Mouse (Mus musculus) forebrain, embryonic 10.5 days (tissue): ENCODE results near the gene Mto1. TPM values are rescaled to one million over a fixed set of nuclear protein-coding genes. Genes with fewer than 3 reads are reported as not detected.

Experiments
- DNase-seq: peaks from one replicate; pipeline ENCODE4 v3.0.0-alpha.2; 2017; ENCODE audit warnings: low spot score; ENCODE audit errors: extremely low spot score
- H3K27ac ChIP-seq: fragments of 300-500 bp; sonication (generic); 2 replicates; pipeline ENCODE4 v1.5.1; 2016; ENCODE audit warnings: mild to moderate bottlenecking
- H3K27me3 ChIP-seq: fragments of 300-500 bp; sonication (generic); 2 replicates; pipeline ENCODE4 v1.6.1; 2016; ENCODE audit warnings: mild to moderate bottlenecking; ENCODE audit not compliant: poor library complexity, severe bottlenecking
- H3K36me3 ChIP-seq: fragments of 300-500 bp; sonication (generic); replicated peaks from 2 replicates; pipeline ENCODE4 v1.6.1; 2016; ENCODE audit warnings: mild to moderate bottlenecking, moderate library complexity
- H3K4me1 ChIP-seq: fragments of 300-500 bp; sonication (generic); 2 replicates; pipeline ENCODE4 v1.6.1; 2016
- H3K4me3 ChIP-seq: fragments of 300-500 bp; sonication (generic); 2 replicates; pipeline ENCODE4 v1.5.1; 2016; ENCODE audit warnings: mild to moderate bottlenecking, moderate library complexity
- H3K9me3 ChIP-seq: fragments of 300-500 bp; sonication (generic); 2 replicates; pipeline ENCODE4 v1.6.1; 2016; ENCODE audit warnings: mild to moderate bottlenecking, moderate library complexity
- WGBS: fragments of 180-500 bp; shearing (Covaris S2); methylation state at CpG from one replicate; pipeline ENCODE4 v1.1.7; 2016; 5-methylcytosine and 5-hydroxymethylcytosine counted together
- polyA plus RNA-seq: library from polyadenylated mRNA; unstranded; fragments of >200 nt; fragmentation: Nextera tagmentation; extraction: Ambion mirVana; gene quantifications from 2 replicates; pipeline ENCODE4 v1.2.1, GENCODE M21; 2016

Mto1 gene
- polyA plus RNA-seq, 1 experiment from 2014 or later, result 23.5 TPM

DNA sequence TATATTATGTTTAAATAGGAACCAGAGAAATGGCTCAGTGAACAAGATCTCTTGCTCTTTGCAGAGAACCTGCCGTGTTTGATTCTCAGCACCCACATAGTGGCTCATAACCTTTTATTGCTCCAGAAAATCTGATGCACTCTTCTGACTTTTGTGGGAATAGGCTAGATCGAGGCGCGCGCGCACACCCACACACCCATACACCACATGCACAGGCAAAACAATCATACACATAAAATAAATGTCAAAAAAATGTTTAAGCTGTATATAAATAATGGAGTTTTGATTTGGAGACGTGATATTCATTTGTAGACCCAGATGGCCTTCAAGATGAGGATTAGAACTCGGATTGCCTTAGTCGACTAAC, 419 bp upstream of the Mto1 start:
- 26% methylated on average over 9 of the region's 9 CpGs for WGBS
- peaks cover 49% of the 10 kb centered on the region for H3K27me3 ChIP-seq
- no peak for DNase-seq
- H3K9me3 ChIP-seq, result 0 out of 2 replicates have a peak, but pooled peaks cover 3% of the 10 kb centered on the region
- H3K4me3 ChIP-seq, result peak overlapping the region; percentile 100
- peaks cover 24% of the 10 kb centered on the region for H3K36me3 ChIP-seq
- peaks cover 20% of the 10 kb centered on the region for H3K4me1 ChIP-seq
- peak overlapping the region; percentile 93 for H3K27ac ChIP-seq

DNA sequence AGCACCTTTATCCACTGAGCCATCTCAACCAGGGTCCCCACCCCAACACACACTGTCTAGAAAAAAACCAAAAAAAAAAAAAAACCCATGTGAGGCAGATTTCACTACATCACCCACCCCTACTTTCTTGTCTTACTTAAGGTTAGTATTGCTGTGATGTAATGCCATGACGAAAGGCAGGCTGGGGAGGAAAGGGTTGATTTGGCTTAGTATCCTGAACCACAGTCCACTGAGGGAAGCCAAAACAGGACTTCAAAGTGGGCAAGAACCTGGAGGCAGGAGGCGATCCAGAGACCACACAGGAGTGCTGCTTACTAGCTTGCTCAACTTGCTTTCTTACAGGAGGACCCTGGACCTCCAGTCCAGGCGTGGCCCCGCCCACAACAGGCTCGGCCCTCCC, 2.4 kb downstream of the Mto1 start:
- H3K36me3 ChIP-seq, result peaks cover 50% of the 10 kb centered on the region
- H3K4me3 ChIP-seq, result no peak overlapping the region
- no peak overlapping the region for H3K27ac ChIP-seq
- DNase-seq, result no peak
- WGBS, result 74% methylated on average over 5 of the region's 5 CpGs
- peaks cover 14% of the 10 kb centered on the region for H3K4me1 ChIP-seq
- H3K27me3 ChIP-seq, result peaks cover 21% of the 10 kb centered on the region
- no peaks in the 10 kb centered on the region for H3K9me3 ChIP-seq

DNA sequence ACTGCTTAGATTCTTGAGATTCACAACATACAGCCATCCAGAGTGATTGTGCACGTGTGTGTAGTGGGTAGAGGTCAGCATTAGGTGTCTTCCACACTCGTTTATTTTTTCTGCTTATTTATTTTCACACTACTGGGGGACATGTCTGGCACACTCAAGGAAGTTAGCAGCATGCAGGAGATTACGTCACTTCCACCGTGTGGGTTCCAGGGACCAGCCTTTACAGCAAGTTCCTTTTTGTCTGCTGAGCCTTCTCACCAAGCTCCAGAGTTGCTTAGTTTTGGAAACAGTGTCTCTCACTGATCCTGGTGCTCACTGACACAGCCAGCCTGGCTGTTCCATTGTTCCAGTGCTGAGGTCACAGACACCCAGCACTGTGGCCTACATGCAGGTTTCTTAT, 3.4 kb downstream of the Mto1 start:
- no peak for DNase-seq
- Histone ChIP-seq H3K4me1 (peaks cover 14% of the 10 kb centered on the region), H3K36me3 (peaks cover 58% of the 10 kb centered on the region), H3K27me3 (peaks cover 11% of the 10 kb centered on the region), H3K9me3 (no peaks in the 10 kb centered on the region), H3K4me3 (no peak overlapping the region), H3K27ac (no peak overlapping the region)
- WGBS, result 92% methylated on average over 4 of the region's 4 CpGs

DNA sequence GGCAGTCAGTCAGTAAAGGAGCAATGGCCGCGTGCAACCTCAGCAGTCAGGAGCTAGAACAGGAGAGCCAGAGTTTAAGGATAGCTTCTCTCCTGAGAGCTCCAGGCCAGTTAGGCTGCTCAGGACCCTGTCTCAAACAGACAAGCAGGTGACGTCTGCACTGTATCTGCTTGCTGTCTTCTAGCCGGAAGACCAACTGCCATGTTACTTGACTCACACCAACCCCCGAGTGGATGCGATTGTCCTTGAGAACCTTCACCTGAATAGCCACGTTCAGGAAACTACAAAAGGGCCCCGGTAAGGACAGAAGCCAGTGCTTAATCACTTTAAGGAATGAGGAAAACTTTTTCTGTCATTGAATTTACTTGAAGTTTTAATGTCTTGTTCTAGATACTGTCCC, 9.0 kb downstream of the Mto1 start:
- H3K36me3 ChIP-seq, result peaks cover 93% of the 10 kb centered on the region
- H3K9me3 ChIP-seq, result no peaks in the 10 kb centered on the region
- no peak for DNase-seq

DNA sequence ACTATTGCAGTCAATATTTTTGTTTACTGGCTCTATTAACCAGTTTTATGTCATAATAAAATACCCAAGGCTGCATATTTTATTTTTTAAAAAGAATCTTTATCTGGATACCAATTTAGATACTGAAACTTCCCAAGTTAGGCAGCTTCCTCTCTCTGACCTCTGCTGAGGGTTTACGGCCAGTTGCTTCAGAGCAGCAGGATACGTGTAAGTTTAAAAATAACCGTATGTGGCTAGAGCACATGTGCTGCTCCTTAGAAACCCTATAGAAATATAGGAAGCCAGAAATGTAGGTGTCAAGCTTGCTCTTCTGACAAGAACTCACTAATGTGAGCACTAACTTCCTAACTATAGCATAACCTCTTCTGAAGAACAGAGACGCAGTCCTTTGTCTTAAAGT, 15.3 kb downstream of the Mto1 start:
- Histone ChIP-seq H3K27ac (no peak overlapping the region), H3K4me3 (no peak overlapping the region), H3K9me3 (no peaks in the 10 kb centered on the region), H3K36me3 (peaks cover 94% of the 10 kb centered on the region), H3K4me1 (no peaks in the 10 kb centered on the region), H3K27me3 (no peaks in the 10 kb centered on the region)
- no peak for DNase-seq
- WGBS, result 96% methylated on average over 4 of the region's 4 CpGs

More for the DNA sequence above, 9.0 kb downstream of the Mto1 start:
- no peaks in the 10 kb centered on the region for H3K27me3 ChIP-seq
- 94% methylated on average over 8 of the region's 8 CpGs for WGBS
- no peaks in the 10 kb centered on the region for H3K4me1 ChIP-seq
- H3K4me3 ChIP-seq, result no peak overlapping the region
- no peak overlapping the region for H3K27ac ChIP-seq

DNA sequence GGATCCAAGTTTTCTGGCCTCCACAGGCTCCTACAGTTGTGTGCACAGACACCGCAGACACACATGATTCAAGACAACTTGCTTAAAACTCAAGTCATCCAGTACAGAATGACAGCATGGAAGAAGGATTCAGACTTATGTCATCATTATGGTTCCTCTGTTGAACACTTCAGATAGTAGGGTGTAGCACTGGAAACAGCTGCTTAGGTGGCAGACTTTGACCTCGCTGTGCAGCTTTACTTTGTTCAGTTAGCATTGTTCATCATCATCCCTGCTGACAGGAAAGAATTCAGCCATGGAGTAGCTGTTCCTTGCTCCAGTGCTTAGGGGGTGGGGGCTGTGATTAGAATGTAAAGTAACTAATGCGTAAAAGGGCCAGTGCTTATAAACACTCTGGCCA, 17.7 kb downstream of the Mto1 start:
- H3K27ac ChIP-seq, result no peak overlapping the region
- WGBS, result 94% methylated on average over 3 of the region's 3 CpGs
- no peaks in the 10 kb centered on the region for H3K9me3 ChIP-seq
- H3K27me3 ChIP-seq, result no peaks in the 10 kb centered on the region
- peaks cover 97% of the 10 kb centered on the region for H3K36me3 ChIP-seq
- H3K4me3 ChIP-seq, result no peak overlapping the region
- no peak for DNase-seq
- no peaks in the 10 kb centered on the region for H3K4me1 ChIP-seq

DNA sequence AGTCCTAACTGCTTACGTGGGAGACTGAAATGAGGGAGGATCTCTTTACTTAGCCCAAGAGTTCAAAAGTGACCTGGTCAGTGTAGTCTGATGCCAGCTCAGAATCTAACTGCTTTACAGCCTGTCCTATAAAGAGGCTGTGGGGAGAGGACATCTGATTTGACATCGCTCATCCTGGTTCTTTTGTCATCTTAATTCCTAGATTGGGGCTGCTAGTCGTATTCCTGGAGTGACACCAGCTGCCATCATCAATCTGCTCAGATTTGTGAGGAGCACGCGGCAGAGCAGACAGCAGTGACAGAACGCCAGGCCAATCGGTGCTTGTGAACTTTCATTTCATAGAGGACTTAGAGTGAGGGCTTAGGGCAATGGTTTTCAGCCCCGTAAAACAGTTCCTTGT, 25.6 kb downstream of the Mto1 start:
- peaks cover 91% of the 10 kb centered on the region for H3K36me3 ChIP-seq
- no peaks in the 10 kb centered on the region for H3K9me3 ChIP-seq
- H3K4me1 ChIP-seq, result peaks cover 5% of the 10 kb centered on the region; the same call in 1 of the 2 replicates
- no peaks in the 10 kb centered on the region for H3K27me3 ChIP-seq
- no peak for DNase-seq
- H3K4me3 ChIP-seq, result no peak overlapping the region
- 92% methylated on average over 8 of the region's 8 CpGs for WGBS
- H3K27ac ChIP-seq, result no peak overlapping the region

DNA sequence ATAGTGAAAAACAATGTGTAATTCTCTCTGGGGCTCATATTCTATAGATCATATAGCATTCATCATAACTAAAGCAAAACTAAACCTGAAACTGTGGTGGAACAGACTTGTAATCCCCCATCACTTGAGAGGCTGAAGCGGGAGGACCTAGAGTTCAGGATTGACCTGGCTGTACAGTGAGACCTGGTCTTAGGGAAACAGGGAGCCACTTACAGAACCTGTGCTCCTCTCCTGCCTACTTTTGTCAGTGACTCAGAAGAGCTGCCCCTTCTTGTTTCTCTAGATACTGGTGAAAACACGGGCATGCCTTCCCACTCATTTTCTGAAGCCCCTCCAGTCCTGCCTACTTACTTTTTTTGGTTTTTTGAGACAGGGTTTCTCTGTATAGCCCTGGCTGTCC, 26.3 kb downstream of the Mto1 start:
- WGBS, result 90% methylated on average over 2 of the region's 2 CpGs
- Histone ChIP-seq H3K9me3 (no peaks in the 10 kb centered on the region), H3K27me3 (no peaks in the 10 kb centered on the region), H3K36me3 (peaks cover 91% of the 10 kb centered on the region), H3K4me3 (no peak overlapping the region), H3K27ac (no peak overlapping the region), H3K4me1 (peaks cover 11% of the 10 kb centered on the region)
- no peak for DNase-seq

DNA sequence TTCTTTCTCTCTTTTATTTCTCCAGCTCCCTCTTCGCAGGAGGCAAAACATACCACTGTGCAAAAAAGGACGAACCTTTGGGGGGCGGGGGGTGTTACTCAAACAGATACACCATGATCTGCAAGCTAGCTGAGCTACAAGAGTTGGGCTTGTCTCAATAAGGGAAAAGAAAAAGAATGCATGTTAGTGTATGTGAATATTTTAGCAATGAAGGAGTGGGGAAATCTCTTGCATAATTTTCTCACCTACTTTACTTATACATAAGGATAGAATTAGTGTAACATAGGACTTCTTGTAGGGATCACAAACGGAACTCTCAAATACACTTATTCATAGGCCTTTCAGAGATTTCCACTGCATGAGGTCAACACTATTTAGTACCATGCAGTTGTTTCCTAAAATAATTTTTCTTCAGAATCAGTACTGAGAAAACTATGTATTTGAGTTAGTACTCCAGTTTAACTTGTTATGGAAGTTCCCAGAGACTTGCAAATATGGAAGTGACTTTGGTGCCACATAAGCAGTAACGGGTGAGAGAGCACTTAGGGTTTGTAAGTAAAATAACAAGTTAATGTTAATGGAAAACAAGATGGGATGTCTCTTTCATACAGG, 26.9 kb downstream of the Mto1 start:
- Histone ChIP-seq H3K27me3 (no peaks in the 10 kb centered on the region), H3K4me1 (peaks cover 16% of the 10 kb centered on the region), H3K9me3 (no peaks in the 10 kb centered on the region), H3K27ac (no peak overlapping the region), H3K4me3 (no peak overlapping the region), H3K36me3 (peaks cover 91% of the 10 kb centered on the region)
- whole genome bisulfite sequencing, result 92% methylated on average over 5 of the region's 5 CpGs
- no peak for DNase-seq

DNA sequence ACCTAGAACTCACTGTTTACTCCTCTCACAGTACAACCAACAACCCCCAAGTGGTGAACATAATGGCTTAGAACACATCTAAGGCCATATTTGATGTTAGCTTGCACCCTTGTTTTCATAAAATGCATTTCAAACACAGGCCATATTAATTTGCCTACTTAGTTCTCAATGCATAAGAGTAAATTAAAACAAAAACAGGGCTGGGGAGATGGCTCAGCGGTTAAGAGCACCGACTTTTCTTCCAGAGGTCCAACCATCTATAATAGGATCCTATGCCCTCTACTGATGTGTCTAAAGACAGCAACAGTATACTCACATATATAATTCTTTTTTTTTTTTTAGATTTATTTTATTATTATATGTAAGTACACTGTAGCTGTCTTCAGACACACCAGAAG, 27.4 kb downstream of the Mto1 start:
- Histone ChIP-seq H3K4me1 (peaks cover 16% of the 10 kb centered on the region), H3K27ac (no peak overlapping the region), H3K9me3 (no peaks in the 10 kb centered on the region), H3K36me3 (peaks cover 91% of the 10 kb centered on the region), H3K27me3 (no peaks in the 10 kb centered on the region), H3K4me3 (no peak overlapping the region)
- DNase-seq, result no peak
- WGBS, result 91% methylated on average over 2 of the region's 2 CpGs

DNA sequence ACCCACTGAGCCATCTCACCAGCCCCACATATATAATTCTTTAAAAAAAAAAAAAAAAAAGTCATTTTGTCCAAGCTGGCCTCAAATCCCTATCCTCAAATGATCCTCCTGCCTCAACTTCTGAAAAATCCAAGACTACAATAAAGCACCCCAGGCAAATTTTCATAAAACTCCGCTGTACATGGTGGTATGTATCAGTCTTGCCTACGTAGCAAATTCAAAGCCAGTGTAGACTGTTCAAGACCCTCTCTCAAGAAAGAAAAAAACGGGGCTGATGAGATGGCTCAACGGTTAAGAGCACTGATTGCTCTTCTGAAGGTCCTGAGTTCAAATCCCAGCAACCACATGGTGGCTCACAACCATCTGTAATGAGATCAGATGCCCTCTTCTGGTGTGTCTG, 27.9 kb downstream of the Mto1 start:
- peak; percentile 29 for DNase-seq
- H3K36me3 ChIP-seq, result peaks cover 91% of the 10 kb centered on the region
- H3K4me1 ChIP-seq, result peaks cover 16% of the 10 kb centered on the region
- H3K27ac ChIP-seq, result no peak overlapping the region
- WGBS, result 95% methylated on average over 4 of the region's 4 CpGs
- H3K9me3 ChIP-seq, result no peaks in the 10 kb centered on the region
- H3K4me3 ChIP-seq, result no peak overlapping the region
- H3K27me3 ChIP-seq, result no peaks in the 10 kb centered on the region

DNA sequence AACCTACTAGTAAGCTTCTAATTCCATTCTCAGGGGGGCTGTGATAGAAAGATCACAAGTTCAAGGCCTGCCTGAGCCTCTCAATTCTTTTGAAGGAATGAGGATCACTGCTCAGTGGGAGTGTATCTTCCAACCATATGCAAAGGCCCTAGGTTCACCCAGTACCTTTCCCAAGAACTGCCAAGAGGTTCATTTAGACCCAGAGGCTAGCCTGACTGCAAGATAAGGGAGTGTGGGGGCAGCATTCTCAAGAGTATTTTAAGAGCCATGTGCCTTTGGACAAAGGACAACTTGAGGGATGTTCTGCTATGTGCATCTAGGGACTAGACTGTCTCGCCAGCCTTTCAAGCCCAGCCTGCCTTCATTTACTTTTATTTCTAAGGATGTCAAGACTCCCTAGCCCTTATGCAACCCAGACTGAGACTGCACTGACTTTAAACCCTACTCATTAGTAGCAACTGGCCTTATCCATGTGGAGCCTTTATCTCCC, 28.6 kb downstream of the Mto1 start:
- Histone ChIP-seq H3K36me3 (peaks cover 88% of the 10 kb centered on the region), H3K27me3 (no peaks in the 10 kb centered on the region), H3K4me1 (peaks cover 16% of the 10 kb centered on the region), H3K4me3 (no peak overlapping the region), H3K27ac (peak overlapping the region; percentile 44; the same call in 1 of the 2 replicates), H3K9me3 (no peaks in the 10 kb centered on the region)
- peak; percentile 63 for DNase-seq
- 9% methylated on average over 1 of the region's 1 CpGs for WGBS

DNA sequence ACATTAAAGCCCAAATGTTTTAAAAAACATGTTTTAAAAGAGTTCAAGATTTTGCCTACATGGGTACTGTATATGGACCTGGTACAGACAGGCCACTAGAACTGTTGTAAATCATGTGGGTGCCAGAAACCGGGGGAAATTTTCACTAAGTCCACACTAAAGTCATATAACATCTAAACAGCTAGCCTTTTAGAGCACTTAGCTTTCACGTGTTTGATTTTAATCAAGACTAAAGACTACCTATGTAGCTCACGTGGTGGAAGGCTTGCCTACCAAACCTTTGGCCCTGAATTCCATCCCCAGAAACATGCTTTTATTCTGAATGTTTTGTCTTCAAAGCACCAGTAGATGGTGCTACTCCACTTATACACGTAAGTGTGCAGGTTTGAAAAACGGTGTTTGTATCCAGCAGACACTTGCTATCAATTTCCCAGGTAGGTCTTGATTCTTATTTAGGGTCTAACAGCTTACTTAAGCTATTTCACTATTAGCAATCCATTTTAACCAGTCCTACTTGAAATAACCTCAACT, 29.1 kb downstream of the Mto1 start:
- 1% methylated on average over 5 of the region's 5 CpGs for WGBS
- no peak for DNase-seq
- H3K27me3 ChIP-seq, result no peaks in the 10 kb centered on the region
- H3K4me3 ChIP-seq, result no peak overlapping the region; the same call in 1 of the 2 replicates
- 0 out of 2 replicates have a peak overlapping the region, but pooled peaks have one; percentile 44 for H3K27ac ChIP-seq
- H3K36me3 ChIP-seq, result peaks cover 84% of the 10 kb centered on the region
- H3K9me3 ChIP-seq, result no peaks in the 10 kb centered on the region
- peaks cover 16% of the 10 kb centered on the region for H3K4me1 ChIP-seq
